Mouse (Mus musculus): ENCODE measurements around the gene Camk1d.

DNA sequence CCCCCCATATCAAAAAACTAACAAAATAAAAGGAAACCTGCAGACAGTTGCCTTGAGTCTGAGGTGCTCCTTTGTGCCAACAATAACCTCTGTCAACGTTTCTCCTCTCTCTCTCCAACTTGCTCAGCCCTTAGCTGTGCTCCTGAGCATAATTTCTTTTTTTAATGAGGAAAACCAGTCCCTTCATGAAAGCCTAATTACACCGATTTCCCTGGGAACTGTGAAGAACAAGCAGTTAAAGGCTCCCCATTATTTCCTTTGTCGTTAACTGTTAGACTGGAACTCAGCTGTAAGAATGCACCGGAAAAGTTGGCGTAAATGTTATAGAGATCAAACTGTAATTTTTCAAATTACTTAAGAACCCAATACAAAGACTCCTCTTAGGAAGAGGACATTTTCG is 316.3 kb downstream of the Camk1d start:
- TF ChIP-seq CTCF (IDR thresholded peaks at IDR 0.05; ENCODE audit: control insufficient read depth, insufficient read depth, low read length) (no peak), POLR2A (IDR thresholded peaks at IDR 0.05; ENCODE audit: borderline replicate concordance, control insufficient read depth, low read depth, low read length) (no peak)

Measured in bone marrow, adult 2 months (tissue).